Mouse (Mus musculus) adipocyte (in vitro differentiated cells): Measurements from ENCODE around the gene Psmg1.

Source experiments
- DNase-seq: peaks from one replicate; pipeline ENCODE4 v3.0.0-alpha.2; 2016; ENCODE audit warnings: low spot score

The Psmg1 gene

GRCm38 (mm10) chr16:95958080-95958479, 32.7 kb downstream of the Psmg1 start:
- DNase-seq: no peak

GRCm38 (mm10) chr16:95956618-95957017, 34.1 kb downstream of the Psmg1 start:
- no peak for DNase-seq

DNA sequence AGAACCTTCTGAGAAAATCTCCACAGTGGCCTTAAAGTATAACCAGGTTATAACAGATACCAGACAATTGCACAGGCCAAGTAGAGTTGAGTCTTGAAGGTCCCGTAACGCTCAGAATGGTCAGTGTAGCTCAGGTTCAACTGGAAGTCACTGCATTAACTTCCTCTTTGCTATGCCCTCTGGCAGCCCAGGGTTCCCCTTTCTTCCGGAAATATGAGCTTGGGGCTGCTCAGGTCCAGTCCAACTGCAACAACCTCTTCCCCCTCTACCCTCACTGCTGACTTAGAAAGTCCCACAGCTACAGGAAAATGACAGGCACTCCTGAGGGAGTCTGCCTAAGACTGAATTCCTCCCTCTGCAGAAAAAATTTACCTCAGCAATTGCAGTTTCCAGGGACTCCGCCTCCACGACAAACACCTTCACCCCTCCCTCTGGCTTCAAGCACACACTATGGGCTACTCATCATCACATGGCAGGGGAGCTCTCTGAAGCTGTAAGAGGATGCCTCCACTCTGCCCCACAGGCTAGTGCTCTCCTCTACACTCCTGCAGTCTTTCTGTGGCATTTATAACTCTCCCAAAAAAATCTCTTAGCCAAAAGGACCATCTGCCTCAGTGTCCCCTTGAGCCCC, 34.9 kb downstream of the Psmg1 start:
- no peak for DNase-seq

DNA sequence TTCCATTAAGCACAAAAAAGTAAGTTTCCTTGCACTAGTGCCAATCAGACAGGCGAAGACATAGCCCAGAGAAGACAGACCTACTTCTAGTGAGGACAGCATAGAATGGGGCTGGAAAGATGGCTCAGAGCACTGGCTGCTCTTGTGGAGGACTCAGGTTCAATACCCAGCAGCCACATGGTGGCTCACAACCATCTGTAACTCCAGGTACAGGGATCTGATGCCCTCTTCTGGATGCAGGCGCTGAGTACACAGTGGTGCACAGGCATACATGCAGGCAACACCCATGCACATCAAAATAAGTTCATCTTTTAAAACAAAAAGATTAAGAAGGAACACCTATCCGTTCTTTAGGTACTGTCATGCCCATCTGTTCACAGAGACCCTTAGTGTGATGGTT, 36.4 kb downstream of the Psmg1 start:
- DNase-seq: no peak

GRCm38 (mm10) chr16:95953159-95953650, 37.6 kb downstream of the Psmg1 start:
- DNase-seq: no peak

GRCm38 (mm10) chr16:95951471-95951870, 39.3 kb downstream of the Psmg1 start:
- no peak for DNase-seq

DNA sequence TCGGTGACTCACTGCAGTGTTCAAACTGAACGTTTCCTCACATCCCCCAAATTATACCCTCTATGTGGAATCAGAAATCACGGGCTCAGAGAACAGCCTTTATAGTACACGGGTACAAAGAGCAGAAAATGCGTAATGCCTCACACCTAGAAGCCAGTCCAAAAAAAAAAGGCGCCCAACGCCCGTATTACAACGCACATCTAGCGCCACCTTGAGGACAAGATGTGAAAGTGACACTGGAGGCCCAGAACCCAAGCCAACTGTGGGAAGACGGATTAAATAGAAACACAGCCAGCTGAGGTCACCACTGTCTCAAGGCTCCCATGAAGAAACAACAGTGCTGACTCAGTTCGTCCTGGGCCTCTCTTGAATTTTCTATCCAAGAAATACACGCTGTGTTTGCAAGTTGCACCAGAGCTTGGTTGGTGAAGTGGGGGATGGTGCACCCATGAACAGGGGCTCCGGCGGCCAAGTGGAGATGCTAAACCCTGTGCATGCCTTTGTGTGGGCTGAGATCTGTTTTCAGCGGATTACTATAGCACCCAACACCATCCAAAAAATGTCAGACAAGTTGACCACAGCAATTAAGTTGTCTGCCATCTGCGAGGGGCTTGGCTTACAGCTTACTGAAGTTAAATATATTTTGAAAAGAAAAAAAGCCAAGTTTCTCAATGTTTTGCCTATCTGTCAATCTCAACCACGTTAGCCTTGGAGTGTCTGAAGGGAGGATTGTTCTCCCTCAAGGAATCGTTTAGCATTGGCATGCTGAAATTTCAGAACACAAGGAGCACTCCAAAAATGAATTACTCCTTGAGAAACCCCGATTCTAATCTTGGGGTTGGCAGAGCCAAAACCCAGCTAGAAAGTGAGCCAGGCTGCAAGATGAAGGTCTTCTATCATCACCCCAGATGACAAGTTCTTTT, 45.1 kb downstream of the Psmg1 start:
- DNase-seq: peak; percentile 98

DNA sequence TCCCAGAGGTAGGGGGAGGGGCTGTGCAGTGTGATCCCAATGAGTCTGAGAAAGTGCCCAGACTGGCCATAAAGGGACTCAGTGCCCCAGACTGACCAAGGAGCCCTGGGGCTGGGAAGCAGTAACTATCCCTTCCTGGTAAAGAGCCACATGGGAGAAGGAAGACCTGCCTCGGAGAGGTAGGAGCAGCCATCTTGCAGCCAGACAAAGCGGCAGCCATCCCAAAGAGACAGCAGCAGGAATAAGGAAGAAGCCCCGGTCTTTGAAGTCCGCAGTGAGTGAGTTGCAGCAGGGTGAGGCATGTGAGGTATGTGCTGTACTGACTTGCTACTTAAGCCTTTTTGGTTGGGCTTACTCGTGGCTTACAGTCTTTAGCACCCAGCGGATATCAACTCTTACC, 47.6 kb downstream of the Psmg1 start:
- DNase-seq: no peak

DNA sequence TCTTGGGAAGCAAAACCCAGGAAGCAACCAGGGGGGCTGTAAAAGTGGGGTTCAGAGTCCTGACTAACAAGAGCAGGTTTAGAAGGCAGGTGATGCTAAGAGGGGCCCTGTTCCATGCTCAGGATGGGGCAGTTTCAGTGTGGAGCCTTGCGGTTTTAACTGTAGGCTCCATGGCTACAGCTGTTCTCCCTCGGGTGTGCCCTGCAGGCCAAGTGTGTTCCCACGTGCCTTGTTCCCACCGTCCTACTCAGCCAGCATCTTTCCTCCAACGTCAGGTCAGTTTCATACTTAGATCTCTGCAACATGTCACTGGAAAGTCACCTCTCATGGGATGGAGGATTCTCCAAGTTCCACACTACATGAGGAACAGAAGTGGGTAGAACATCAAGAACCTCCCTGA, 49.2 kb downstream of the Psmg1 start:
- no peak for DNase-seq

DNA sequence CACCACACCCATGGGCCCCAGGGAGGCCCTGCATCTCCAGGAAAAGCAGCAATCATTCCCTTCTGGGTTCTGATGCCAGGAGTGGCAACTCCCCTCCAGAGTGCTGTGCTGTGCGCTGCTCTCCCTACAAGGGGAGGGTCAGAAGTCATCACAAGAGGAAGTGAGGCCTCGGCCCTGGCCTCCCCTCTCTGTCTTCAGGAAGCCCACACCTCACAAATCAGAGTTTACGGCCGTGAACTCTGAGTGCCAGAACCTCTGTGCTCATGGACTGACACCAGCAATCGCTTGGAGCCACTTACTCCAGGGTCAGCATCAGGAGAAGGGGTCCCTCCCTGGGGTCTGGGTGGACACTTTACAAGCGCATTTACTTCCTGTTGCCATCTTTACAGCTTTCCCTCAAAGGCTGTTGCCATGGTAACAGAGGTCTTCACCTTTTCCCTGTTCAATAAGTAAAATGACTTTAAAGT, 55.2 kb downstream of the Psmg1 start:
- DNase-seq: no peak

DNA sequence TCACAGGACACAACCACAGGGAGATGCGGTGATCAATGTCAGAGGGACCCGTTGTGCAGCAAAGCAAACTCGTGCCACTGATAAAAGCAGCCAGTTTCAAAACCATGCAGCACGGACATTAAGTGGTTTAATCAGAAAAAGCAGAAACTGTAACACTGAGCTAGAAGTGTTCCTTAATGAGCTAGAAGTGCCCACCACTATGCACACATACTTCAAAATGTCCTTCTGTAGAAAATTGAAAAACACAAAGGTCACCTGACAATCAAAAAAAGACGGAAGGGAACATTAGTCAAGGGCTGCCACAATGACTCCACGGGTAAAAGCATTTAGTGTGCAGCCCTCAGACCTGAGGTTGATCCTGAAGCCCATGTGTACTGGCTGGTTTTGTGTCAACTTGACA, 57.9 kb downstream of the Psmg1 start:
- DNase-seq: no peak

DNA sequence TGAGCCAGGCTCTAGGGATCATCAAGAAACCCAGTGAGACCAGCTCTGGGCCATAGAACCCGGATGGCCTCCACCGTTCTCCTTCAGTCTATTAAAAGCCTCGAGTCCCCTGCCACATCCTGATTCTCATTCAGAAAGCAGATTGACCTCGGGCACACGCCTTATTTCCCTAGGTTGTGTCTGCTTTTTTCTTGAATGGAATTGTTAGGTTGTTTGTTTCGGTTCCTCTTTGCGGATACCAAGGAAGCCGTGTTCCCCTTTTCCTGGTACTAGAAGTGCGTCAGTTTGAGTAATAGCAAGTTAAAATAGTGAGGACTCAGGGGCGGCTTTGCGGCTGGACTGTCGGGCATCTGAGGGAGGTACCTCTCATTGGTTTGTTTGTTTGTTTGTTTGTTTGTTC, 59.3 kb downstream of the Psmg1 start:
- no peak for DNase-seq
